Mouse (Mus musculus) megakaryocyte progenitor cell, adult 5-6 weeks (primary cell): ENCODE results near the gene Fis1. TPM values are rescaled to one million over a fixed set of nuclear protein-coding genes. Genes with fewer than 3 reads are reported as not detected.
A peak's percentile ranks its signal among the peaks of the same experiment; 100 is the strongest.

Experiments
- ATAC-seq: replicated peaks from 2 replicates; pipeline ENCODE4 v1.8.0; 2016; ENCODE audit warnings: mild to moderate bottlenecking, moderate TSS enrichment, inconsistent platforms; ENCODE audit not compliant: poor library complexity
- total RNA-seq, 2 experiments: library from RNA; stranded (forward) in 1 of 2; stranded (reverse) in 1 of 2; fragments of 157-497, 149-512 nt in 1 of 2; fragments of 200-1000 nt in 1 of 2; gene quantifications; 2 replicates each; pipeline versions ENCODE4 v1.2.3 to v1.2.4; 2015 to 2017

Fis1 gene
- 227 and 237 TPM in 2 replicates for total RNA-seq (2015)
- total RNA-seq (2017) = 110 and 121 TPM in 2 replicates

GRCm38 (mm10) chr5:136953015-136953414 lies at the start of gene Fis1:
Fis1 (plus strand) TSS chr5:136953275.
- peak; percentile 99 for ATAC-seq

- no peak for ATAC-seq
Measured at GRCm38 (mm10) chr5:136904621-136905020, 48.5 kb upstream of the Fis1 start.

GRCm38 (mm10) chr5:136905630-136906029 lies 47.4 kb upstream of the Fis1 start:
- ATAC-seq = peak; percentile 32; the same call in 1 of the 2 replicates

GRCm38 (mm10) chr5:136907587-136907986 lies 45.5 kb upstream of the Fis1 start:
- no peak for ATAC-seq

- ATAC-seq = peak; percentile 95
Measured at GRCm38 (mm10) chr5:136907991-136908857, 44.9 kb upstream of the Fis1 start, which contains the start of gene Ift22. Ift22 (plus strand) TSS chr5:136908150.

- no peak for ATAC-seq
Measured at GRCm38 (mm10) chr5:136914183-136914582, 38.9 kb upstream of the Fis1 start.

- no peak for ATAC-seq
Measured at GRCm38 (mm10) chr5:136917613-136918242, 35.3 kb upstream of the Fis1 start.

- ATAC-seq = peak; percentile 98
Measured at GRCm38 (mm10) chr5:136918655-136919472, 34.2 kb upstream of the Fis1 start.

GRCm38 (mm10) chr5:136919546-136920301 lies 33.4 kb upstream of the Fis1 start:
- no peak for ATAC-seq

- ATAC-seq = no peak
Measured at GRCm38 (mm10) chr5:136922830-136923229, 30.2 kb upstream of the Fis1 start.

GRCm38 (mm10) chr5:136923751-136924478 lies 29.2 kb upstream of the Fis1 start:
- ATAC-seq = no peak

GRCm38 (mm10) chr5:136929073-136929472 lies 24.0 kb upstream of the Fis1 start:
- ATAC-seq = peak; percentile 98

GRCm38 (mm10) chr5:136931896-136932295 lies 21.2 kb upstream of the Fis1 start:
- ATAC-seq = no peak

- ATAC-seq = no peak
Measured at GRCm38 (mm10) chr5:136932956-136933355, 20.1 kb upstream of the Fis1 start.

GRCm38 (mm10) chr5:136933930-136934329 lies 19.1 kb upstream of the Fis1 start:
- no peak for ATAC-seq

GRCm38 (mm10) chr5:136935905-136936695 lies 17.0 kb upstream of the Fis1 start:
- ATAC-seq = peak; percentile 54; the same call in 1 of the 2 replicates

GRCm38 (mm10) chr5:136936750-136937149 lies 16.3 kb upstream of the Fis1 start:
- ATAC-seq = no peak

GRCm38 (mm10) chr5:136937621-136938020 lies 15.5 kb upstream of the Fis1 start:
- ATAC-seq = no peak

- peak; percentile 42; the same call in 1 of the 2 replicates for ATAC-seq
Measured at GRCm38 (mm10) chr5:136939284-136939683, 13.8 kb upstream of the Fis1 start.
